Mouse (Mus musculus): ENCODE measurements at regions not wholly inside any gene's neighbourhood (a gene's known extent, or its start where the extent isn't known, plus 50 kb on each side); places are given as distances from the start of the nearest gene placed in this dataset.

DNA sequence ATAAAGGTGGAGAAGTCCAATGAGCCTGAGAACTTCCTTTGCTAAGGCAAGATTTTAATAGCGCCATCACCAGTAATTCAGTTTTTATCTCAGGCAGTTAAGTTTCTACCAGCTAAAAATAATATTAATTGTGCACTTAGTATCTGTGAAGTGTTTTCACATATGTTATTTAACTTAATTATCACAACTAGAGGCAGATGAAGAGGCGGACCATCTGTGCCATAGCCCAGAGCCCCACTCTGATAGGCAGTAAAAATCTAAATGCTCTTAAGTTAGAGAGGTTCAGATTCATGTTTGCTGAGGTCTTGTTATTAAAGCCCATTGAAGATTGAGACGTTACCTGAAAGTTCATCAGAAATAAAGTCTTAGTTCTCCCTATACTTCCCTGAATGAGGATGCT lies 395.7 kb upstream of the Nrsn1 start:
- 80% methylated on average over 3 of the region's 3 CpGs for WGBS
- no peak for ATAC-seq (ENCODE audit: insufficient number of reproducible peaks, insufficient read depth, low FRiP score, low read depth)
- Histone ChIP-seq H3K4me2 (replicated peaks; ENCODE audit: low read depth, low read length) (no peak overlapping the region), H3K9ac (replicated peaks; ENCODE audit: low read depth, low read length) (no peak overlapping the region), H3K4me3 (ENCODE audit: low read depth, low read length) (no peak overlapping the region), H3K27me3 (ENCODE audit: control insufficient read depth, insufficient read depth, low read length) (no peaks in the 10 kb centered on the region), H3K36me3 (ENCODE audit: control insufficient read depth, insufficient read depth, low read length) (no peaks in the 10 kb centered on the region), H3K4me1 (ENCODE audit: control insufficient read depth, insufficient read depth, low read length) (no peaks in the 10 kb centered on the region), H3K27ac (ENCODE audit: low read length) (no peak overlapping the region), H3K9me3 (ENCODE audit: control insufficient read depth, low read depth, low read length) (no peaks in the 10 kb centered on the region)

GRCm38 (mm10) chr13:25664963-25665606 lies 394.8 kb upstream of the Nrsn1 start:
- Histone ChIP-seq H3K36me3 (ENCODE audit: control insufficient read depth, insufficient read depth, low read length) (no peaks in the 10 kb centered on the region), H3K9ac (replicated peaks; ENCODE audit: low read depth, low read length) (no peak overlapping the region), H3K9me3 (ENCODE audit: control insufficient read depth, low read depth, low read length) (no peaks in the 10 kb centered on the region), H3K27me3 (ENCODE audit: control insufficient read depth, insufficient read depth, low read length) (no peaks in the 10 kb centered on the region), H3K4me3 (ENCODE audit: low read depth, low read length) (no peak overlapping the region), H3K4me2 (replicated peaks; ENCODE audit: low read depth, low read length) (no peak overlapping the region), H3K4me1 (ENCODE audit: control insufficient read depth, insufficient read depth, low read length) (no peaks in the 10 kb centered on the region), H3K27ac (ENCODE audit: low read length) (no peak overlapping the region)
- ATAC-seq (ENCODE audit: insufficient number of reproducible peaks, insufficient read depth, low FRiP score, low read depth): no peak
- WGBS: 81% methylated on average over 2 of the region's 2 CpGs

DNA sequence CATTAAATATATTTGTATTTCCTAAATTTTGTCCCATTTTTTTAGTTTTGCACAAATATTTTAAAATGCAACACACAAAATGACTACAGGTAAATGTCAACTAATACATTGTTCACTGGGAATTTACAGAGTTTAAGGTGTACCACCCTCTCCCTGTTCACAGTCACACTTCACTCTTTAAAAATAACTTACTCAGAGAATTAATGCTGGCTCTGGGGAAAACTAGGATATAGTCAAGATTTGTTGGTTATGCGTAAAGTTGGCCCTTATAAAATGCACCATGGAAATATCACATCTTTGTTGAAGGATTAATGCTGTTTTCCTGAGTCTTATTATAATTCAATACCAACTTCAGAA lies 378.1 kb upstream of the Nrsn1 start:
- Histone ChIP-seq H3K36me3 (ENCODE audit: control insufficient read depth, insufficient read depth, low read length) (no peaks in the 10 kb centered on the region), H3K4me3 (ENCODE audit: low read depth, low read length) (no peak overlapping the region), H3K27ac (ENCODE audit: low read length) (no peak overlapping the region), H3K4me1 (ENCODE audit: control insufficient read depth, insufficient read depth, low read length) (no peaks in the 10 kb centered on the region), H3K9ac (replicated peaks; ENCODE audit: low read depth, low read length) (no peak overlapping the region), H3K9me3 (ENCODE audit: control insufficient read depth, low read depth, low read length) (no peaks in the 10 kb centered on the region), H3K4me2 (replicated peaks; ENCODE audit: low read depth, low read length) (no peak overlapping the region), H3K27me3 (ENCODE audit: control insufficient read depth, insufficient read depth, low read length) (no peaks in the 10 kb centered on the region)
- ATAC-seq (ENCODE audit: insufficient number of reproducible peaks, insufficient read depth, low FRiP score, low read depth): no peak
- WGBS: 93% methylated on average over 1 of the region's 1 CpGs

- Histone ChIP-seq H3K27ac (ENCODE audit: low read length) (no peak overlapping the region), H3K4me2 (replicated peaks; ENCODE audit: low read depth, low read length) (no peak overlapping the region), H3K4me1 (ENCODE audit: control insufficient read depth, insufficient read depth, low read length) (no peaks in the 10 kb centered on the region), H3K36me3 (ENCODE audit: control insufficient read depth, insufficient read depth, low read length) (no peaks in the 10 kb centered on the region), H3K27me3 (ENCODE audit: control insufficient read depth, insufficient read depth, low read length) (no peaks in the 10 kb centered on the region), H3K9ac (replicated peaks; ENCODE audit: low read depth, low read length) (no peak overlapping the region), H3K4me3 (ENCODE audit: low read depth, low read length) (no peak overlapping the region), H3K9me3 (ENCODE audit: control insufficient read depth, low read depth, low read length) (no peaks in the 10 kb centered on the region)
- ATAC-seq (ENCODE audit: insufficient number of reproducible peaks, insufficient read depth, low FRiP score, low read depth): no peak
- 59% methylated on average over 3 of the region's 3 CpGs for WGBS
Measured at GRCm38 (mm10) chr13:25647711-25648429, 377.6 kb upstream of the Nrsn1 start.

DNA sequence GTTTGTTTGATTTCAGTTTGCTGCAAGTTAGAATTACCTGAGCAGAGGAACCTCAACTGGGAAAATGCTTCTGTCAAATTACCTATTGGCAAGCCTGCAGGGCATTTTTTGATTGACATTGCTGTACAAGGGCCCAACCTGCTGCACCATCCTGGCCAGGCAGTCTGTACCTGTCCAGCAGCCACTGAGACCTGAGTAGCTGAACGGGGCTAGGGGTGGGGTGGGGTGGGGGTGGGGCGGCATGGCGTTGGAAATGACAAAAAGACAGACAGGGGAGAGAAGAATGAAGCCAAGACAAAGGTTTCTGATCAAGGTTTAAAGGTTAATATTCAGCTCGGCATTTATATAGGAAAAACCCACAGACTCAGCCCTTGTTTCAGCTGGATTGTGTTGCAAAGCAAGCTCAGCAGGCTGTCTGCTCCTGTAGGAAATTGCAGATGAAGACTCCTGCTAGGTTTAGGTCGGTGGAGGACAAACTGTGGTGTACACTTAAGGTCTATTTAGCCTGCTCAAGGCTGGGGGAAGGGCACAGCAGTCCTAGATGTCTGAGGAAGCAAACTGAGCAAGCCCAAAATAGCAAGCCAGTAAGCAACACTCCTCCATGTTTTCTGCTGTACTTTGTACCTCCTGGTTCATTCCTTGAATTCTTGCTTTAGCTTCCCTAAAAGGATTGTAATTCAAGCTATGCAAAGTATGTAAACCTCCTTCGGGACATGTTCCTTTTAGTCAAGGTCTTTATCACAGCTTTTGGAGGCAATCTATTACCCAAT lies 369.4 kb upstream of the Nrsn1 start:
- ATAC-seq (ENCODE audit: insufficient number of reproducible peaks, insufficient read depth, low FRiP score, low read depth): no peak

GRCm38 (mm10) chr13:25629466-25629865 lies 359.2 kb upstream of the Nrsn1 start:
- no peak for ATAC-seq (ENCODE audit: insufficient number of reproducible peaks, insufficient read depth, low FRiP score, low read depth)
- Histone ChIP-seq H3K27ac (ENCODE audit: low read length) (no peak overlapping the region), H3K9me3 (ENCODE audit: control insufficient read depth, low read depth, low read length) (no peaks in the 10 kb centered on the region), H3K4me3 (ENCODE audit: low read depth, low read length) (no peak overlapping the region), H3K4me2 (replicated peaks; ENCODE audit: low read depth, low read length) (no peak overlapping the region), H3K27me3 (ENCODE audit: control insufficient read depth, insufficient read depth, low read length) (no peaks in the 10 kb centered on the region), H3K9ac (replicated peaks; ENCODE audit: low read depth, low read length) (no peak overlapping the region), H3K36me3 (ENCODE audit: control insufficient read depth, insufficient read depth, low read length) (no peaks in the 10 kb centered on the region), H3K4me1 (ENCODE audit: control insufficient read depth, insufficient read depth, low read length) (no peaks in the 10 kb centered on the region)
- WGBS: 64% methylated on average over 4 of the region's 4 CpGs

More for the DNA sequence above, 369.4 kb upstream of the Nrsn1 start:
- Histone ChIP-seq H3K36me3 (ENCODE audit: control insufficient read depth, insufficient read depth, low read length) (no peaks in the 10 kb centered on the region), H3K4me1 (ENCODE audit: control insufficient read depth, insufficient read depth, low read length) (no peaks in the 10 kb centered on the region), H3K4me3 (ENCODE audit: low read depth, low read length) (no peak overlapping the region), H3K27ac (ENCODE audit: low read length) (no peak overlapping the region), H3K9me3 (ENCODE audit: control insufficient read depth, low read depth, low read length) (no peaks in the 10 kb centered on the region), H3K27me3 (ENCODE audit: control insufficient read depth, insufficient read depth, low read length) (no peaks in the 10 kb centered on the region), H3K4me2 (replicated peaks; ENCODE audit: low read depth, low read length) (no peak overlapping the region), H3K9ac (replicated peaks; ENCODE audit: low read depth, low read length) (no peak overlapping the region)
- 13% methylated on average over 6 of the region's 6 CpGs for WGBS

GRCm38 (mm10) chr13:25617578-25617977 lies 347.3 kb upstream of the Nrsn1 start:
- Histone ChIP-seq H3K9me3 (ENCODE audit: control insufficient read depth, low read depth, low read length) (no peaks in the 10 kb centered on the region), H3K36me3 (ENCODE audit: control insufficient read depth, insufficient read depth, low read length) (no peaks in the 10 kb centered on the region)
- 46% methylated on average over 4 of the region's 4 CpGs for whole genome bisulfite sequencing

DNA sequence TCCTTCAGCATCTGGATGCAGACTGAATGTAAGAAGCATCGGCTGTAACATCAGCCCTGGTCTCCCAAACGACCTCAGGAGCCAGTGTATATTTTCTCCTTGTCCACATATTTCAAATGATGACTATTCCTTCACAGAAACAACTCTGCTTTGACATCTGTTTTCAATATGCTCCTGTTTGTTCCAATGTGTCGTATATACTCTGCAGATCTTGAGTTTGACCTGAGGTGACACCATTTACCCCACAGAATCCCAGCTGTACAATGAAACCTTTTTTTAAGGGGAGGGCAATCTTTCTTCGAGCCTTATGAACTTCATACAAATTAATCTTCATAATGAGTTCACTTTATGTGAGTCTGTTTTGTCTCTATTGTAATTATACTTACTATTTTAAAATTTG lies 341.7 kb upstream of the Nrsn1 start:
- 24% methylated on average over 4 of the region's 4 CpGs for WGBS
- Histone ChIP-seq H3K4me2 (replicated peaks; ENCODE audit: low read depth, low read length) (no peak overlapping the region), H3K4me1 (ENCODE audit: control insufficient read depth, insufficient read depth, low read length) (no peaks in the 10 kb centered on the region), H3K9ac (replicated peaks; ENCODE audit: low read depth, low read length) (no peak overlapping the region), H3K27ac (ENCODE audit: low read length) (no peak overlapping the region), H3K4me3 (ENCODE audit: low read depth, low read length) (no peak overlapping the region), H3K27me3 (ENCODE audit: control insufficient read depth, insufficient read depth, low read length) (no peaks in the 10 kb centered on the region), H3K36me3 (ENCODE audit: control insufficient read depth, insufficient read depth, low read length) (no peaks in the 10 kb centered on the region), H3K9me3 (ENCODE audit: control insufficient read depth, low read depth, low read length) (no peaks in the 10 kb centered on the region)
- ATAC-seq (ENCODE audit: insufficient number of reproducible peaks, insufficient read depth, low FRiP score, low read depth): no peak

More at GRCm38 (mm10) chr13:25617578-25617977, 347.3 kb upstream of the Nrsn1 start:
- no peaks in the 10 kb centered on the region for H3K4me1 ChIP-seq (ENCODE audit: control insufficient read depth, insufficient read depth, low read length)
- no peaks in the 10 kb centered on the region for H3K27me3 ChIP-seq (ENCODE audit: control insufficient read depth, insufficient read depth, low read length)
- no peak for ATAC-seq (ENCODE audit: insufficient number of reproducible peaks, insufficient read depth, low FRiP score, low read depth)
- no peak overlapping the region for H3K4me2 ChIP-seq (replicated peaks; ENCODE audit: low read depth, low read length)
- no peak overlapping the region for H3K27ac ChIP-seq (ENCODE audit: low read length)
- no peak overlapping the region for H3K4me3 ChIP-seq (ENCODE audit: low read depth, low read length)
- H3K9ac ChIP-seq (replicated peaks; ENCODE audit: low read depth, low read length): no peak overlapping the region

Data from stomach, embryonic 14.5 days (tissue).